Mouse (Mus musculus): ENCODE measurements around the gene Tmem156. TPM values are rescaled to one million over a fixed set of nuclear protein-coding genes. Genes with fewer than 3 reads are reported as not detected.

Gene Tmem156
- polyA plus RNA-seq, 1 experiment: not detected

- TF ChIP-seq EP300 (IDR thresholded peaks at IDR 0.05; ENCODE audit: insufficient read depth, low read depth, low read length) (no peak), CTCF (IDR thresholded peaks at IDR 0.05; ENCODE audit: low read depth, low read length) (no peak), POLR2A (IDR thresholded peaks at IDR 0.05; ENCODE audit: insufficient read depth, low read length) (no peak)
- no peak overlapping the region for H3K9ac ChIP-seq (ENCODE audit: low read depth, poor library complexity, severe bottlenecking)
- no peaks in the 10 kb centered on the region for H3K4me1 ChIP-seq (ENCODE audit: control insufficient read depth, insufficient read depth, low read length)
- H3K36me3 ChIP-seq (ENCODE audit: control insufficient read depth, insufficient read depth, low read length, poor library complexity, severe bottlenecking): no peaks in the 10 kb centered on the region
- no peak overlapping the region for H3K4me3 ChIP-seq (ENCODE audit: low read depth, low read length)
- no peak overlapping the region for H3K27ac ChIP-seq (ENCODE audit: insufficient read depth, low read length)
- no peaks in the 10 kb centered on the region; the same call in 1 of the 2 replicates for H3K9me3 ChIP-seq (replicated peaks; ENCODE audit: control insufficient read depth, insufficient read depth, low read length, poor library complexity, severe bottlenecking)
- no peaks in the 10 kb centered on the region for H3K27me3 ChIP-seq (ENCODE audit: control insufficient read depth, insufficient read depth, low read length, poor library complexity, severe bottlenecking)
Observed at GRCm38 (mm10) chr5:65081836-65082235, 10.1 kb downstream of the Tmem156 start.

GRCm38 (mm10) chr5:65079881-65080280, 12.1 kb downstream of the Tmem156 start:
- Histone ChIP-seq H3K27ac (ENCODE audit: insufficient read depth, low read length) (no peak overlapping the region), H3K27me3 (ENCODE audit: control insufficient read depth, insufficient read depth, low read length, poor library complexity, severe bottlenecking) (no peaks in the 10 kb centered on the region), H3K4me3 (ENCODE audit: low read depth, low read length) (no peak overlapping the region), H3K9ac (ENCODE audit: low read depth, poor library complexity, severe bottlenecking) (no peak overlapping the region), H3K4me1 (ENCODE audit: control insufficient read depth, insufficient read depth, low read length) (no peaks in the 10 kb centered on the region), H3K9me3 (replicated peaks; ENCODE audit: control insufficient read depth, insufficient read depth, low read length, poor library complexity, severe bottlenecking) (no peaks in the 10 kb centered on the region; the same call in 1 of the 2 replicates), H3K36me3 (ENCODE audit: control insufficient read depth, insufficient read depth, low read length, poor library complexity, severe bottlenecking) (no peaks in the 10 kb centered on the region)
- no peak for TF ChIP-seq EP300 (IDR thresholded peaks at IDR 0.05; ENCODE audit: insufficient read depth, low read depth, low read length)
- no peak for TF ChIP-seq CTCF (IDR thresholded peaks at IDR 0.05; ENCODE audit: low read depth, low read length)
- no peak for TF ChIP-seq POLR2A (IDR thresholded peaks at IDR 0.05; ENCODE audit: insufficient read depth, low read length)

GRCm38 (mm10) chr5:65078081-65078480, 13.9 kb downstream of the Tmem156 start:
- Histone ChIP-seq H3K27ac (ENCODE audit: insufficient read depth, low read length) (peak overlapping the region; percentile 1; the same call in 1 of the 2 replicates), H3K4me1 (ENCODE audit: control insufficient read depth, insufficient read depth, low read length) (no peaks in the 10 kb centered on the region), H3K9me3 (replicated peaks; ENCODE audit: control insufficient read depth, insufficient read depth, low read length, poor library complexity, severe bottlenecking) (no peaks in the 10 kb centered on the region; the same call in 1 of the 2 replicates), H3K36me3 (ENCODE audit: control insufficient read depth, insufficient read depth, low read length, poor library complexity, severe bottlenecking) (no peaks in the 10 kb centered on the region), H3K9ac (ENCODE audit: low read depth, poor library complexity, severe bottlenecking) (no peak overlapping the region), H3K4me3 (ENCODE audit: low read depth, low read length) (no peak overlapping the region), H3K27me3 (ENCODE audit: control insufficient read depth, insufficient read depth, low read length, poor library complexity, severe bottlenecking) (no peaks in the 10 kb centered on the region)
- TF ChIP-seq EP300 (IDR thresholded peaks at IDR 0.05; ENCODE audit: insufficient read depth, low read depth, low read length): no peak
- no peak for TF ChIP-seq CTCF (IDR thresholded peaks at IDR 0.05; ENCODE audit: low read depth, low read length)
- no peak for TF ChIP-seq POLR2A (IDR thresholded peaks at IDR 0.05; ENCODE audit: insufficient read depth, low read length)

- no peak overlapping the region for H3K4me3 ChIP-seq (ENCODE audit: low read depth, low read length)
- TF ChIP-seq EP300 (IDR thresholded peaks at IDR 0.05; ENCODE audit: insufficient read depth, low read depth, low read length) (no peak), CTCF (IDR thresholded peaks at IDR 0.05; ENCODE audit: low read depth, low read length) (no peak), POLR2A (IDR thresholded peaks at IDR 0.05; ENCODE audit: insufficient read depth, low read length) (no peak)
- no peaks in the 10 kb centered on the region for H3K4me1 ChIP-seq (ENCODE audit: control insufficient read depth, insufficient read depth, low read length)
- no peaks in the 10 kb centered on the region for H3K36me3 ChIP-seq (ENCODE audit: control insufficient read depth, insufficient read depth, low read length, poor library complexity, severe bottlenecking)
- H3K27me3 ChIP-seq (ENCODE audit: control insufficient read depth, insufficient read depth, low read length, poor library complexity, severe bottlenecking): no peaks in the 10 kb centered on the region
- H3K27ac ChIP-seq (ENCODE audit: insufficient read depth, low read length): no peak overlapping the region
- H3K9ac ChIP-seq (ENCODE audit: low read depth, poor library complexity, severe bottlenecking): no peak overlapping the region
- no peaks in the 10 kb centered on the region; the same call in 1 of the 2 replicates for H3K9me3 ChIP-seq (replicated peaks; ENCODE audit: control insufficient read depth, insufficient read depth, low read length, poor library complexity, severe bottlenecking)
Observed at GRCm38 (mm10) chr5:65076748-65077147, 15.2 kb downstream of the Tmem156 start.

- no peaks in the 10 kb centered on the region for H3K27me3 ChIP-seq (ENCODE audit: control insufficient read depth, insufficient read depth, low read length, poor library complexity, severe bottlenecking)
- H3K9me3 ChIP-seq (replicated peaks; ENCODE audit: control insufficient read depth, insufficient read depth, low read length, poor library complexity, severe bottlenecking): no peaks in the 10 kb centered on the region; the same call in 1 of the 2 replicates
- no peak for TF ChIP-seq EP300 (IDR thresholded peaks at IDR 0.05; ENCODE audit: insufficient read depth, low read depth, low read length)
- no peak for TF ChIP-seq CTCF (IDR thresholded peaks at IDR 0.05; ENCODE audit: low read depth, low read length)
- TF ChIP-seq POLR2A (IDR thresholded peaks at IDR 0.05; ENCODE audit: insufficient read depth, low read length): no peak
- H3K27ac ChIP-seq (ENCODE audit: insufficient read depth, low read length): no peak overlapping the region
- H3K4me3 ChIP-seq (ENCODE audit: low read depth, low read length): no peak overlapping the region
- no peaks in the 10 kb centered on the region for H3K36me3 ChIP-seq (ENCODE audit: control insufficient read depth, insufficient read depth, low read length, poor library complexity, severe bottlenecking)
- no peak overlapping the region for H3K9ac ChIP-seq (ENCODE audit: low read depth, poor library complexity, severe bottlenecking)
- no peaks in the 10 kb centered on the region for H3K4me1 ChIP-seq (ENCODE audit: control insufficient read depth, insufficient read depth, low read length)
Observed at GRCm38 (mm10) chr5:65076087-65076486, 15.8 kb downstream of the Tmem156 start.

GRCm38 (mm10) chr5:65074693-65075092, 17.2 kb downstream of the Tmem156 start:
- TF ChIP-seq CTCF (IDR thresholded peaks at IDR 0.05; ENCODE audit: low read depth, low read length): peak; percentile 15
- TF ChIP-seq POLR2A (IDR thresholded peaks at IDR 0.05; ENCODE audit: insufficient read depth, low read length): no peak
- no peak for TF ChIP-seq EP300 (IDR thresholded peaks at IDR 0.05; ENCODE audit: insufficient read depth, low read depth, low read length)
- H3K4me3 ChIP-seq (ENCODE audit: low read depth, low read length): no peak overlapping the region
- H3K36me3 ChIP-seq (ENCODE audit: control insufficient read depth, insufficient read depth, low read length, poor library complexity, severe bottlenecking): no peaks in the 10 kb centered on the region
- no peak overlapping the region for H3K9ac ChIP-seq (ENCODE audit: low read depth, poor library complexity, severe bottlenecking)
- H3K4me1 ChIP-seq (ENCODE audit: control insufficient read depth, insufficient read depth, low read length): no peaks in the 10 kb centered on the region
- H3K27ac ChIP-seq (ENCODE audit: insufficient read depth, low read length): no peak overlapping the region
- H3K27me3 ChIP-seq (ENCODE audit: control insufficient read depth, insufficient read depth, low read length, poor library complexity, severe bottlenecking): no peaks in the 10 kb centered on the region
- no peaks in the 10 kb centered on the region; the same call in 1 of the 2 replicates for H3K9me3 ChIP-seq (replicated peaks; ENCODE audit: control insufficient read depth, insufficient read depth, low read length, poor library complexity, severe bottlenecking)

Data from ES-Bruce4 (cell line).